Mouse (Mus musculus): ENCODE measurements around the gene Vmn2r87. TPM values are rescaled to one million over a fixed set of nuclear protein-coding genes. Genes with fewer than 3 reads are reported as not detected.

The Vmn2r87 gene
- total RNA-seq (2023): not detected

GRCm38 (mm10) chr10:130497296-130497695 lies at the start of gene Vmn2r87:
TSS of gene Vmn2r87 (minus strand) at chr10:130497396.

GRCm38 (mm10) chr10:130455950-130456349 lies 41.2 kb downstream of the Vmn2r87 start, which contains the start of gene Vmn2r86:
TSS of gene Vmn2r86 (minus strand) at chr10:130456050.

GRCm38 (mm10) chr10:130429603-130430002 lies 67.6 kb downstream of the Vmn2r87 start, which contains the start of gene Vmn2r85:
TSS of gene Vmn2r85 (minus strand) at chr10:130429703.

Other genes with a start within 250 kb of the Vmn2r87 start
- under 1 TPM in 1 of 2 experiments, not detected in 1; 0.33 TPM for gene Neurod4, start 217.2 kb downstream of the Vmn2r87 start, total RNA-seq (2023)
- 10 to 100 TPM; 96.6 to 96.8 TPM for gene Tespa1, start 174.5 kb downstream of the Vmn2r87 start, total RNA-seq (2023)
- gene Vmn2r84, start 103.1 kb downstream of the Vmn2r87 start, total RNA-seq (2023): not detected
- gene Vmn2r85, start 67.7 kb downstream of the Vmn2r87 start, total RNA-seq (2023): not detected
- gene Vmn2r86, start 41.3 kb downstream of the Vmn2r87 start, total RNA-seq (2023): not detected